Mouse (Mus musculus) embryonic fibroblast, embryonic 13.5 days (primary cell): ENCODE results near the gene Wwox.

Experiments used
- CTCF ChIP-seq: IDR thresholded peaks from 2 replicates; pipeline ENCODE4 v1.5.1; 2011; ENCODE audit warnings: mild to moderate bottlenecking, control low read depth, low read length, moderate library complexity, borderline replicate concordance; ENCODE audit not compliant: insufficient read depth
- POLR2A ChIP-seq: IDR thresholded peaks from 2 replicates; pipeline ENCODE4 v1.6.1; 2011; ENCODE audit warnings: low read depth, mild to moderate bottlenecking, control low read depth, low read length, moderate library complexity

- TF ChIP-seq CTCF (no peak), POLR2A (no peak)
These were observed 702.2 kb downstream of the Wwox start for GRCm38 (mm10) chr8:115141614-115142013.
